Mouse (Mus musculus) lung, embryonic 14.5 days (tissue): ENCODE results near the gene Tefm. TPM values are rescaled to one million over a fixed set of nuclear protein-coding genes. Genes with fewer than 3 reads are reported as not detected.

Experiments
- ATAC-seq: fragments of 200-750 bp; cut with Nextera tagmentation; 2 replicates; pipeline ENCODE4 v1.8.0; 2017; ENCODE audit warnings: mild to moderate bottlenecking, moderate TSS enrichment, moderate library complexity; ENCODE audit not compliant: insufficient read depth
- DNase-seq: peaks from one replicate; pipeline ENCODE4 v3.0.0-alpha.2; 2015
- H3K27ac ChIP-seq: fragments of 300-500 bp; sonication (generic); 2 replicates; pipeline ENCODE4 v1.5.1; 2014; ENCODE audit warnings: low read depth, mild to moderate bottlenecking, moderate library complexity
- H3K27me3 ChIP-seq: fragments of 300-500 bp; sonication (generic); 2 replicates; pipeline ENCODE4 v1.6.1; 2014; ENCODE audit warnings: low read length, control low read depth; ENCODE audit not compliant: insufficient read depth
- H3K36me3 ChIP-seq: fragments of 300-500 bp; sonication (generic); 2 replicates; pipeline ENCODE4 v1.6.1; 2014; ENCODE audit warnings: control low read depth; ENCODE audit not compliant: insufficient read depth
- H3K4me1 ChIP-seq: fragments of 300-500 bp; sonication (generic); 2 replicates; pipeline ENCODE4 v1.6.1; 2014; ENCODE audit warnings: antibody characterized with exemption, control low read depth; ENCODE audit not compliant: insufficient read depth
- H3K4me2 ChIP-seq: fragments of 300-500 bp; sonication (generic); 2 replicates; pipeline ENCODE4 v1.6.1; 2014; ENCODE audit warnings: mild to moderate bottlenecking
- H3K4me3 ChIP-seq: fragments of 300-500 bp; sonication (generic); 2 replicates; pipeline ENCODE4 v1.5.1; 2014; ENCODE audit warnings: low read depth, low read length
- H3K9ac ChIP-seq: fragments of 300-500 bp; sonication (generic); 2 replicates; pipeline ENCODE4 v1.6.1; 2014
- H3K9me3 ChIP-seq: fragments of 300-500 bp; sonication (generic); 2 replicates; pipeline ENCODE4 v1.6.1; 2016; ENCODE audit warnings: low read depth, low read length, control low read depth
- CTCF ChIP-seq: IDR thresholded peaks from 2 replicates; pipeline ENCODE4 v1.5.1; 2016; ENCODE audit warnings: antibody characterized with exemption, low read depth
- WGBS: fragments of 180-500 bp; shearing (Covaris S2); extraction: QIAGEN DNeasy Blood & Tissue Kit; methylation state at CpG from one replicate; pipeline ENCODE4 v1.1.7; 2014; 5-methylcytosine and 5-hydroxymethylcytosine counted together
- polyA plus RNA-seq: library from polyadenylated mRNA; unstranded; fragments of >200 nt; fragmentation: Nextera tagmentation; extraction: Ambion mirVana; gene quantifications from 2 replicates; pipeline ENCODE4 v1.2.1, GENCODE M21; 2014

Tefm gene
- polyA plus RNA-seq, 1 experiment from 2014 or later: 27.7 TPM

- Histone ChIP-seq H3K9me3 (no peaks in the 10 kb centered on the region), H3K4me2 (no peak overlapping the region), H3K27ac (no peak overlapping the region), H3K36me3 (peaks cover 67% of the 10 kb centered on the region), H3K9ac (no peak overlapping the region), H3K4me3 (no peak overlapping the region), H3K4me1 (no peaks in the 10 kb centered on the region), H3K27me3 (no peaks in the 10 kb centered on the region)
- ATAC-seq: no peak
- 87% methylated on average over 3 of the region's 3 CpGs for WGBS
- no peak for TF ChIP-seq CTCF
- no peak for DNase-seq
Measured at GRCm38 (mm10) chr11:80098444-80099056, 43.4 kb downstream of the Tefm start.

- no peaks in the 10 kb centered on the region for H3K9me3 ChIP-seq
- no peak overlapping the region for H3K27ac ChIP-seq
- WGBS: 50% methylated on average over 3 of the region's 3 CpGs
- no peak for TF ChIP-seq CTCF
- H3K9ac ChIP-seq: peak overlapping the region; percentile 98
- DNase-seq (no peak), ATAC-seq (no peak)
- no peaks in the 10 kb centered on the region; the same call in 1 of the 2 replicates for H3K4me1 ChIP-seq
- peak overlapping the region; percentile 84 for H3K4me2 ChIP-seq
- H3K4me3 ChIP-seq: peak overlapping the region; percentile 100
- peaks cover 9% of the 10 kb centered on the region for H3K36me3 ChIP-seq
- no peaks in the 10 kb centered on the region for H3K27me3 ChIP-seq
Measured at GRCm38 (mm10) chr11:80090555-80091164, 51.3 kb downstream of the Tefm start.

- 0 out of 2 replicates have a peak, but pooled peaks cover 2% of the 10 kb centered on the region for H3K36me3 ChIP-seq
- 1% methylated on average over 14 of the region's 14 CpGs for WGBS
- H3K9me3 ChIP-seq: no peaks in the 10 kb centered on the region
- H3K9ac ChIP-seq: peak overlapping the region; percentile 98
- TF ChIP-seq CTCF: no peak
- peak overlapping the region; percentile 84 for H3K4me2 ChIP-seq
- no peak for ATAC-seq
- peak overlapping the region; percentile 80 for H3K27ac ChIP-seq
- H3K4me3 ChIP-seq: peak overlapping the region; percentile 100
- H3K27me3 ChIP-seq: no peaks in the 10 kb centered on the region
- H3K4me1 ChIP-seq: no peaks in the 10 kb centered on the region; the same call in 1 of the 2 replicates
- DNase-seq: no peak
Measured at GRCm38 (mm10) chr11:80089817-80090214, 52.2 kb downstream of the Tefm start.

- H3K27ac ChIP-seq: peak within 1 kb of the TSS; percentile 80
- DNase-seq (peak; percentile 97), ATAC-seq (peak; percentile 87)
- no peaks in the 10 kb centered on the region for H3K9me3 ChIP-seq
- H3K4me1 ChIP-seq: no peaks in the 10 kb centered on the region; the same call in 1 of the 2 replicates
- peak within 1 kb of the TSS; percentile 98 for H3K9ac ChIP-seq
- 4% methylated on average over 57 of the region's 57 CpGs for WGBS
- 0 out of 2 replicates have a peak, but pooled peaks cover 2% of the 10 kb centered on the region for H3K36me3 ChIP-seq
- H3K27me3 ChIP-seq: no peaks in the 10 kb centered on the region
- peak within 1 kb of the TSS; percentile 100 for H3K4me3 ChIP-seq
- peak within 1 kb of the TSS; percentile 84 for H3K4me2 ChIP-seq
- TF ChIP-seq CTCF: no peak
Measured at GRCm38 (mm10) chr11:80088917-80089816, 52.8 kb downstream of the Tefm start, which contains the start of gene Atad5. Gene Atad5, plus strand, starts transcription at chr11:80089400.

GRCm38 (mm10) chr11:80086844-80087243, 55.1 kb downstream of the Tefm start:
- peak; percentile 86 for TF ChIP-seq CTCF
- DNase-seq (peak; percentile 91), ATAC-seq (peak; percentile 75; the same call in 1 of the 2 replicates)
- 8% methylated on average over 5 of the region's 5 CpGs for WGBS
- 0 out of 2 replicates have a peak, but pooled peaks cover 2% of the 10 kb centered on the region for H3K36me3 ChIP-seq
- no peak overlapping the region for H3K4me3 ChIP-seq
- no peaks in the 10 kb centered on the region; the same call in 1 of the 2 replicates for H3K4me1 ChIP-seq
- no peaks in the 10 kb centered on the region for H3K27me3 ChIP-seq
- no peak overlapping the region for H3K9ac ChIP-seq
- H3K27ac ChIP-seq: no peak overlapping the region
- H3K4me2 ChIP-seq: no peak overlapping the region
- no peaks in the 10 kb centered on the region for H3K9me3 ChIP-seq

Other genes starting within 250 kb of the Tefm start
- gene Utp6, start 179.8 kb downstream of the Tefm start, polyA plus RNA-seq: 62.4 and 64.8 TPM in 2 replicates
- gene Suz12, start 149.1 kb downstream of the Tefm start, polyA plus RNA-seq: 28.6 and 29.5 TPM in 2 replicates
- 41.7 and 42.3 TPM in 2 replicates for gene Crlf3, start 61.2 kb downstream of the Tefm start, polyA plus RNA-seq
- 16.2 and 16.3 TPM in 2 replicates for gene Atad5, start 52.8 kb downstream of the Tefm start, polyA plus RNA-seq
- 1.1 and 1.6 TPM in 2 replicates for gene Adap2, start 11.9 kb upstream of the Tefm start, polyA plus RNA-seq
- 5.5 and 6.6 TPM in 2 replicates for gene Rnf135, start 41.7 kb upstream of the Tefm start, polyA plus RNA-seq
- gene Rhot1, start 66.8 kb upstream of the Tefm start, polyA plus RNA-seq: 59.6 and 63.3 TPM in 2 replicates
- 1.5 and 1.7 TPM in 2 replicates for gene Rhbdl3, start 158.7 kb upstream of the Tefm start, polyA plus RNA-seq
- 20.1 and 21.8 TPM in 2 replicates for gene 5730455P16Rik, start 235.9 kb upstream of the Tefm start, polyA plus RNA-seq
- gene Zfp207, start 241.1 kb upstream of the Tefm start, polyA plus RNA-seq: 274 TPM in 2 replicates